Mouse (Mus musculus): ENCODE data around the gene Ppp1r15b. TPM values are rescaled to one million over a fixed set of nuclear protein-coding genes. Genes with fewer than 3 reads are reported as not detected.

Gene Ppp1r15b
- polyA plus RNA-seq, 1 experiment from 2014 or later = 37.8 TPM

DNA sequence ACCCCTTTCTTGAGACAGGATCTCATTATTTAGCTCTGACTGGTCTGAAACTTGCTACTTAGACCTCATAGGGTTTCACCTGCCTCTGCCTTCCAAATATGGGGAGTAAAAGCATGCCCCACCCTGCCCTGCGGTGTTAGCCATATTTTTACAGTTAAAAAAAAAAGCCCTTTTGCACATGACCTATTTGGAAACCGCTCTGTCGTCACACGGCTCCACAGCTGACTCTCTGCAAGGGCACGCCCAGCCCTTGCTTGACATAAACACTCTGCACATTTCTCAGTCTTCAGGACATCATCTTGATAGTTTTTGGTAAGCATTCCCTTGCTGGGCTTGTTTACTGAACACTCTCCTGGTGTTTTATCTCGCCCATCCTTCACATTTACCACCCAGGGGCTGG lies 44.2 kb downstream of the Ppp1r15b start:
- Histone ChIP-seq H3K9me3 (ENCODE audit: control insufficient read depth, low read length) (no peaks in the 10 kb centered on the region), H3K27me3 (ENCODE audit: control insufficient read depth, insufficient read depth, low read length) (no peaks in the 10 kb centered on the region), H3K27ac (ENCODE audit: low read depth, low read length) (no peak overlapping the region), H3K4me2 (replicated peaks; ENCODE audit: low read depth, low read length) (no peak overlapping the region), H3K36me3 (ENCODE audit: control insufficient read depth, insufficient read depth, low read length) (no peaks in the 10 kb centered on the region), H3K4me3 (ENCODE audit: low read depth, low read length) (no peak overlapping the region), H3K4me1 (replicated peaks; ENCODE audit: control insufficient read depth, insufficient read depth, low read length) (no peaks in the 10 kb centered on the region), H3K9ac (ENCODE audit: low read depth, low read length) (no peak overlapping the region)
- WGBS = 80% methylated on average over 6 of the region's 6 CpGs
- DNase-seq (ENCODE audit: low spot score) = no peak
- no peak for ATAC-seq (ENCODE audit: low FRiP score)

GRCm38 (mm10) chr1:133177480-133178172 lies 46.7 kb downstream of the Ppp1r15b start:
- H3K4me3 ChIP-seq (ENCODE audit: low read depth, low read length) = no peak overlapping the region
- no peak overlapping the region for H3K9ac ChIP-seq (ENCODE audit: low read depth, low read length)
- ATAC-seq (ENCODE audit: low FRiP score) = no peak
- WGBS = 55% methylated on average over 8 of the region's 8 CpGs
- no peaks in the 10 kb centered on the region for H3K9me3 ChIP-seq (ENCODE audit: control insufficient read depth, low read length)
- no peaks in the 10 kb centered on the region for H3K4me1 ChIP-seq (replicated peaks; ENCODE audit: control insufficient read depth, insufficient read depth, low read length)
- H3K4me2 ChIP-seq (replicated peaks; ENCODE audit: low read depth, low read length) = no peak overlapping the region
- DNase-seq (ENCODE audit: low spot score) = peak; percentile 86
- H3K27ac ChIP-seq (ENCODE audit: low read depth, low read length) = no peak overlapping the region
- H3K27me3 ChIP-seq (ENCODE audit: control insufficient read depth, insufficient read depth, low read length) = no peaks in the 10 kb centered on the region
- H3K36me3 ChIP-seq (ENCODE audit: control insufficient read depth, insufficient read depth, low read length) = no peaks in the 10 kb centered on the region

- DNase-seq (ENCODE audit: low spot score) (no peak), ATAC-seq (ENCODE audit: low FRiP score) (no peak)
- WGBS = 83% methylated on average over 11 of the region's 11 CpGs
- H3K27ac ChIP-seq (ENCODE audit: low read depth, low read length) = no peak overlapping the region
- no peaks in the 10 kb centered on the region for H3K27me3 ChIP-seq (ENCODE audit: control insufficient read depth, insufficient read depth, low read length)
- no peak overlapping the region for H3K4me3 ChIP-seq (ENCODE audit: low read depth, low read length)
- no peaks in the 10 kb centered on the region for H3K36me3 ChIP-seq (ENCODE audit: control insufficient read depth, insufficient read depth, low read length)
- H3K4me1 ChIP-seq (replicated peaks; ENCODE audit: control insufficient read depth, insufficient read depth, low read length) = peaks cover 4% of the 10 kb centered on the region; the same call in 1 of the 2 replicates
- H3K9me3 ChIP-seq (ENCODE audit: control insufficient read depth, low read length) = no peaks in the 10 kb centered on the region
- no peak overlapping the region for H3K9ac ChIP-seq (ENCODE audit: low read depth, low read length)
- no peak overlapping the region for H3K4me2 ChIP-seq (replicated peaks; ENCODE audit: low read depth, low read length)
Measured at GRCm38 (mm10) chr1:133178732-133179440, 47.9 kb downstream of the Ppp1r15b start.

- Histone ChIP-seq H3K4me2 (replicated peaks; ENCODE audit: low read depth, low read length) (peak overlapping the region; percentile 66), H3K9ac (ENCODE audit: low read depth, low read length) (peak overlapping the region; percentile 61), H3K27me3 (ENCODE audit: control insufficient read depth, insufficient read depth, low read length) (no peaks in the 10 kb centered on the region), H3K4me3 (ENCODE audit: low read depth, low read length) (peak overlapping the region; percentile 51), H3K27ac (ENCODE audit: low read depth, low read length) (peak overlapping the region; percentile 93), H3K9me3 (ENCODE audit: control insufficient read depth, low read length) (no peaks in the 10 kb centered on the region), H3K4me1 (replicated peaks; ENCODE audit: control insufficient read depth, insufficient read depth, low read length) (peaks cover 5% of the 10 kb centered on the region; the same call in 1 of the 2 replicates), H3K36me3 (ENCODE audit: control insufficient read depth, insufficient read depth, low read length) (no peaks in the 10 kb centered on the region)
- DNase-seq (ENCODE audit: low spot score) (peak; percentile 90), ATAC-seq (ENCODE audit: low FRiP score) (peak; percentile 83)
- under 1% methylated on average over 31 of the region's 31 CpGs for WGBS
Measured at GRCm38 (mm10) chr1:133181072-133182015, 50.4 kb downstream of the Ppp1r15b start.

GRCm38 (mm10) chr1:133182016-133182705 lies 51.2 kb downstream of the Ppp1r15b start:
- H3K4me2 ChIP-seq (replicated peaks; ENCODE audit: low read depth, low read length) = peak overlapping the region; percentile 66
- H3K4me3 ChIP-seq (ENCODE audit: low read depth, low read length) = peak overlapping the region; percentile 51
- H3K9me3 ChIP-seq (ENCODE audit: control insufficient read depth, low read length) = no peaks in the 10 kb centered on the region
- ATAC-seq (ENCODE audit: low FRiP score) = peak; percentile 58
- peak overlapping the region; percentile 61 for H3K9ac ChIP-seq (ENCODE audit: low read depth, low read length)
- H3K4me1 ChIP-seq (replicated peaks; ENCODE audit: control insufficient read depth, insufficient read depth, low read length) = peaks cover 10% of the 10 kb centered on the region
- peak; percentile 81 for DNase-seq (ENCODE audit: low spot score)
- WGBS = under 1% methylated on average over 22 of the region's 25 CpGs
- no peaks in the 10 kb centered on the region for H3K36me3 ChIP-seq (ENCODE audit: control insufficient read depth, insufficient read depth, low read length)
- no peaks in the 10 kb centered on the region for H3K27me3 ChIP-seq (ENCODE audit: control insufficient read depth, insufficient read depth, low read length)
- H3K27ac ChIP-seq (ENCODE audit: low read depth, low read length) = peak overlapping the region; percentile 93

DNA sequence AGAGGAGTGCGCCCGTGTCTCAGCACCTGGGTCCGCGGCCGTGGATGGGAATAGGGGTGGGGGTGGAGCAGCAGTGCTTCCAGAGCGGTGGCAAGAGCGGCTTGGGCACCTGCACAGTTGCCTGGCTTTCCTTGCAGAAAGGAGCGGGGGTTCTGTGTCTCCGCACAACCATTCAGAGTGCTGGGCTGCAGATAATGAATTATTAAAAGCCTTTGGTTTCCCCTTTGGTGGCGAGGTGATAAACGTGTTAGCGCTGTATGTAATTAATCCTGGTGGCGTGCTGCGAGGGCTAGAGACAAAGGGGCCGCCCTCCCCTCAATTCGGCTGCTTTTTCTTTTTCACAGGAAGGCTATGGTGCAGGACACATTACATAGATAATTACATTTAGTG lies 51.8 kb downstream of the Ppp1r15b start:
- DNase-seq (ENCODE audit: low spot score) (peak; percentile 68), ATAC-seq (ENCODE audit: low FRiP score) (peak; percentile 63)
- H3K9ac ChIP-seq (ENCODE audit: low read depth, low read length) = peak overlapping the region; percentile 61
- H3K4me2 ChIP-seq (replicated peaks; ENCODE audit: low read depth, low read length) = peak overlapping the region; percentile 66
- H3K9me3 ChIP-seq (ENCODE audit: control insufficient read depth, low read length) = no peaks in the 10 kb centered on the region
- H3K27ac ChIP-seq (ENCODE audit: low read depth, low read length) = peak overlapping the region; percentile 93
- WGBS = 2% methylated on average over 16 of the region's 16 CpGs
- H3K27me3 ChIP-seq (ENCODE audit: control insufficient read depth, insufficient read depth, low read length) = no peaks in the 10 kb centered on the region
- H3K4me1 ChIP-seq (replicated peaks; ENCODE audit: control insufficient read depth, insufficient read depth, low read length) = peaks cover 15% of the 10 kb centered on the region
- no peaks in the 10 kb centered on the region for H3K36me3 ChIP-seq (ENCODE audit: control insufficient read depth, insufficient read depth, low read length)
- H3K4me3 ChIP-seq (ENCODE audit: low read depth, low read length) = peak overlapping the region; percentile 51

- no peaks in the 10 kb centered on the region for H3K9me3 ChIP-seq (ENCODE audit: control insufficient read depth, low read length)
- H3K36me3 ChIP-seq (ENCODE audit: control insufficient read depth, insufficient read depth, low read length) = no peaks in the 10 kb centered on the region
- peak overlapping the region; percentile 51 for H3K4me3 ChIP-seq (ENCODE audit: low read depth, low read length)
- 9% methylated on average over 16 of the region's 16 CpGs for WGBS
- H3K9ac ChIP-seq (ENCODE audit: low read depth, low read length) = peak overlapping the region; percentile 61
- DNase-seq (ENCODE audit: low spot score) (peak; percentile 64), ATAC-seq (ENCODE audit: low FRiP score) (no peak)
- H3K4me2 ChIP-seq (replicated peaks; ENCODE audit: low read depth, low read length) = peak overlapping the region; percentile 66
- peak overlapping the region; percentile 93 for H3K27ac ChIP-seq (ENCODE audit: low read depth, low read length)
- peaks cover 18% of the 10 kb centered on the region for H3K4me1 ChIP-seq (replicated peaks; ENCODE audit: control insufficient read depth, insufficient read depth, low read length)
- no peaks in the 10 kb centered on the region for H3K27me3 ChIP-seq (ENCODE audit: control insufficient read depth, insufficient read depth, low read length)
Measured at GRCm38 (mm10) chr1:133183141-133183925, 52.4 kb downstream of the Ppp1r15b start.
